Mouse (Mus musculus) stomach, adult 2 months (tissue): ENCODE measurements around the gene Slc6a20b. TPM values are rescaled to one million over a fixed set of nuclear protein-coding genes. Genes with fewer than 3 reads are reported as not detected.

Source experiments
- polyA plus RNA-seq: library from polyadenylated mRNA; depleted of rRNA; stranded (reverse); fragments of >200 nt; gene quantifications from 2 replicates; pipeline ENCODE4 v1.2.3, GENCODE M21; 2012; rRNA removed

Gene Slc6a20b
- 0.02 and 0.03 TPM in 2 replicates for polyA plus RNA-seq

GRCm38 (mm10) chr9:123632281-123632680 is at the start of gene Slc6a20b:
Gene Slc6a20b, minus strand, starts transcription at chr9:123632565.

GRCm38 (mm10) chr9:123678327-123679105 is 46.2 kb upstream of the Slc6a20b start, which contains the start of the genes Ccr9 and Slc6a20a:
Gene Ccr9, plus strand, starts transcription at chr9:123678439.
Gene Slc6a20a, minus strand, starts transcription at chr9:123678885.

Other genes starting within 250 kb of the Slc6a20b start
- gene Limd1, start 153.9 kb downstream of the Slc6a20b start, polyA plus RNA-seq: 19.3 and 20.6 TPM in 2 replicates
- 0.61 and 1.2 TPM in 2 replicates for gene Sacm1l, start 102.8 kb downstream of the Slc6a20b start, polyA plus RNA-seq
- gene Ccr9, start 45.9 kb upstream of the Slc6a20b start, polyA plus RNA-seq: 0.03 and 0.18 TPM in 2 replicates
- 9.2 and 13.0 TPM in 2 replicates for gene Slc6a20a, start 46.3 kb upstream of the Slc6a20b start, polyA plus RNA-seq
- 0.17 and 0.70 TPM in 2 replicates for gene Lztfl1, start 85.1 kb upstream of the Slc6a20b start, polyA plus RNA-seq
- gene Cxcr6, start 173.9 kb upstream of the Slc6a20b start, polyA plus RNA-seq: 0.10 and 0.29 TPM in 2 replicates
- 2.1 and 3.5 TPM in 2 replicates for gene Fyco1, start 219.3 kb upstream of the Slc6a20b start, polyA plus RNA-seq
- 0.02 and 0.05 TPM in 2 replicates for gene Xcr1, start 229.5 kb upstream of the Slc6a20b start, polyA plus RNA-seq